Mouse (Mus musculus) kidney, adult 2 months (tissue): ENCODE measurements around the gene Olfr1395.

ENCODE experiments used
- CTCF ChIP-seq: fragments of 200-500 bp; conservative IDR thresholded peaks from 2 replicates; pipeline ENCODE4 v1.5.1; 2011; ENCODE audit warnings: low read depth, mild to moderate bottlenecking, control low read depth, low read length, moderate library complexity, mixed read lengths; ENCODE audit not compliant: insufficient read depth, insufficient read length
- POLR2A ChIP-seq: fragments of 200-500 bp; IDR thresholded peaks from one replicate; pipeline ENCODE4 v1.6.1; 2011; ENCODE audit warnings: low read depth, low read length, control low read depth

- TF ChIP-seq CTCF (no peak), POLR2A (no peak)
These were observed at the start of gene Olfr1395 for GRCm38 (mm10) chr11:49141974-49142373.
